Mouse (Mus musculus) v-Abl transformed pro-B cells (cell line): ENCODE measurements around the gene Tubal3.

Experiments used
- in situ Hi-C, 2 experiments: fragments of 400-800 bp; cut with MboI; formaldehyde crosslinking; loops; one replicate each; pipeline ENCODE4 v1.15.1; 2025; ENCODE audit not compliant: unreplicated experiment in 2 of 2

The Tubal3 gene

DNA sequence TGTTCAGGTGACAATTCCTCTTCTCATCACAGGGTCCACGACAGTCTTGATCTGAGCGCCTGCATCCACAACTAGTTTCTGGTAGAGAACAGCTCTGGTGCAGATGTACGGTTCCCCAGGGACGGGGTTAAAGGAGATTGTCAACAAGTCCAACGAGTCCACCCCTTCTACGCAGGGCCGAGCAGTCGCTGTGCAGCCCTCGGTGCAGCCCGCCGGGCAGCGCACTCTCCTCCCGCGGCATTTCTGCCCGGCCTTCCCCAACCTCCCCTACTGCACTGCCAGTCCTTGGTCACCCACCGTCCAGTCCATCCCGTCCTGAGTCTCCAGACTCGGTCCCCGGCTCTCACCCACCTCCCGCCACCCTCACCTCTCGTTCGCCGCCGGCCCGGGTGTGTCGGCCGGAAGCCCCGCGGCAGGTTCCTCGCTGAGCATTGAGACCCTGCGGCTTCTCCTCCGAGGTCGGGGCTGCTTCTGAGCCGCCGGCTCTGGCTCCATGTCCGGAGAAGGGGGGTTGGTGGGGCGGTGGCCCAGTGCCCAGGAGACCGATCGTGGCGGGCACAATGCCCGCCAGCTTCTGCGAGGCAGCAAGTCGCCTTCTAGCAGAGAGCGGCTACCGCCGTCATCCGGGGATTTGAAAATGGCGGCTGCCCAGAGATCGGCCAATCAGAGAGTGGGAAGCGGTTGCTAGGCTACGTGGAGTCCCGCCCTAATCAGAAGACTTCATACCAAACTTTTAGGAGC, at the start of gene Tubal3, which contains the start of gene Net1:
Tubal3 (plus strand) TSS at position 704 of the 741 bp plus-strand sequence.
Net1 (minus strand) TSS at position 650 of the 741 bp plus-strand sequence.
- in situ Hi-C loops, result no loop called here

DNA sequence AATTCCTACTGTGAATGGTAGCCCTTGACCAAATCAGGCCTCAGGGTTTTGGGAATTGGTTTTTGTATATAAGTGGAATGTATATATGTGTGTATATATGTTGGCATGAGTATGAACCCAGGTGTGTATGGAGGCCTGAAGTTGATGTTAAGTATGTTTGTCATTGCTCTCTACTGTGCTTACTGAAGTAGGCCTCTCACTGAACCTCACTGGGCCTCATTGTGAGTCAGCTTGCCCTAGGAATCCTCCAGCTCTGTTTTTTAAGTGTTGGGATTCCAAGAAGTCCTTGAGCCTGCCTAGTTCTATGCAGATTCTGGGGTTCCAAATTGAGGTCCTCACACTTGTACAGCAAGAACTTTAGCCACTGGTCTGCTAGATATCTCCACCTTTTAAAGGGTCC, 48.2 kb upstream of the Tubal3 start:
- in situ Hi-C loops, result no loop called here

DNA sequence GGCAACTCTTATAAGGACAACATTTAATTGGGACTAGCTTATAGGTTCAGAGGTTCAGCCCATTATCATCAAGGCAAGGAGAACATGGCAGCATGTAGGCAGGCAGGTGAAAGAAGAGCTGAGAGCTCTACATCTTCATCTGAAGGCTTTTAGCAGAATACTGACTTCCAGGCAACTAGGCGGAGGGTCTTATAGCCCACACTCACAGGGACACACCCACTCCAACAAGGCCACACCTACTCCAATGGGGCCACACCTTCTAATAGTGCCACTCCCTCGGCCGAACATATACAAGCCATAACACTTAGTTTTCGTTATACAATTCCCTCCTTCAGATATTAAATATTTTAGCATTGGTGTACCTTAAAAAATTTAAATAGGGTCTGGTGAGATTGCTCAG, 45.2 kb upstream of the Tubal3 start:
- in situ Hi-C loops, result no loop called here

DNA sequence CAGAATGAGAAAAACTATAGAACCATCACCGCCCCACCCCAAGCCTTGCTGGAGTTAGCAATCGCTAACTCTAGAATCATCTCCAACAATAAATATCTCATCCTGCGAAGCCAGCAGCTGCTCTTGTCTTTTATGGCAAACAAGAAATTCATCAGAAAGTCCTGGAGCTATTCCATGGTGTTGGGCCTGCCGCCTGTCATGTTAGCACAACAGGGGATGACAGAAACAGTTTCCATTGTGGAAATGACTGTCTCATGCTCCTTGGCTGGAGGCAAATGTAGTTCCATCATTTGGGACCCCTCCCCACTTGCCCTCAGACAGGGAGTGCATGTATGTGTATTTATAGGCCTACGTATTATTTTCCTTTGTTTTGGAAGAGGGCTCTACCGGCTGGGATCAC, 41.6 kb upstream of the Tubal3 start:
- in situ Hi-C loops, result no loop called here

DNA sequence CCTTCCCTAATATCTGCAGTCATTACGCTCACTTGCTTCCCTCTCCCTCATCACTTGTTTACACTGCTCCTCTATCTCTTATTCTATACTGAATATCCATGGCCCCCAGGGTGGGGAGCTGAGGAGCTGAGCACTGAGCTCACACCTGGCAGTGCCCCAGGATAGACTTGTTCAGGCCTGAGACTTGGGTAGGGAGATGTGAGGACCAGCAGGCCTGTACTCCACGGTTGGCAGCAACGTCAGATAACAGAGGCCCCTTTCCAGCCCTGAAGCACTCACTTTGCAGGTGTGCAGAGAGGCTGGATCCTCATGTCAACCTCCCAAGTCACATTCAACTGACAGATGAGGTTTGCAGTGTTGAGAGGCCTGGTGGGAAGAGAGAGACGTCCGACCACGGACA, 40.9 kb upstream of the Tubal3 start:
- in situ Hi-C loops, result no loop called here

DNA sequence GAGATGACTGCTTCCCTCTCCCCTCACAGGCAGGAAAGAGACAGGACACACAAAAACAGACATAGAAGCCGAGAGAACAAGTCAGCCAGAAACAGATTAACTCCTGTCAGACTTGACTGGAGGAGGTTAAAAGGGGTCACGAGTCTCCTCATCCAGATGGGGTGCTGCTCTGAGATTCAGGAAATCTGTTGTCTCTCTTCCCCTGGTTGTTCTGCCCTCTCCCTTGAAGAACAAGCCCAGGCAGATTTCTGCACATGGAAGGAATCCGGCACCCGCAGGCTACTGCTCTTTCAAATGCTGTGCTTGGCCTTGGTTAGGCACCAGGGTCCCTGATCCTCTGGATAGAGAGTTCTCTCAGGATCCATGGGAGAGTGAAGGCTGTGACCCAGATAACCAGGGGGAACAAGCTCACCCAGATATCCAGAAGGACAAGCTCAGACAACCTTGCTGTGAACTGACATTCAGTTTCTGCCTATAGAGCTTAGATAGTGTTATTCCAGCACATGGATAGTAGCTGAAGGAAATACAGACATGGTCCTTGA, 40.3 kb upstream of the Tubal3 start:
- in situ Hi-C loops, result no loop called here

DNA sequence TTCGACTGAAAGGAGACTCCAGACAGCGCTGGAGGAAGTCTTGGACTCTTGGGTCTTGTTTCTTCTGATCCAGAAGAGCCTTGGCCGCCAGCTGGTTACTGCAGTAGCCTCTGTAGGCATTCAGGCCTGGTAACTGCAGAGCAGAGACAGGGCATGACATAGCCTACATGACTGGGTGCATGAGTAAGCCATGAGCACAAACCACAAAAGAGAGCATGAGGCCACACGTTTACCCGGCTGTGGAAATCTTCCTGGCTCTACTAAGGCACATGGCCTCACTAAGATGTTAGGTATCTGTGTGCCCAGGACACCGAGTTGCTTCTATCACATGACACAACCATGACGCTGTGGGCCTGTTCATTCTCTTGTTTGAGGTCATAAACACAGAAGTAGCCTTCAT, 31.4 kb upstream of the Tubal3 start:
- in situ Hi-C loops, result no loop called here

DNA sequence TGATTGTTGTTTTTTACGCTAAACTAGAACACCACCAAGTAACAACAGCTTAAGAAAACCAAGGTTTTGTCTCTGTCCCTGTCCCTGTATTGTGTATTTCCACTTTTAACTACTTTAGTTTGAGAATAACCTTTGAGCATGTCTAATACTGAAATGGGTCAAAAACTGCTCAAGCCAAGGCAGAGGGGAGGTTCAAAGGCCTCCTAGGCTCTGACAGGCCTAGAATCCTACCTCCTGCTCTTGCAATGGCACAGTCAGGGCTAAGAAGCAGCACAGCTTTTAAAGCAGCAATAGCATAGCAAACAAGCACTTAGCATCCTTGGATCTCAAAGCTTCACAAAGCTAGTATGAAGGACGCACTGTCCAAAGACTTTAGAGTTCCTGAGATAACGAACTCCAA, 29.0 kb upstream of the Tubal3 start:
- in situ Hi-C loops, result no loop called here

DNA sequence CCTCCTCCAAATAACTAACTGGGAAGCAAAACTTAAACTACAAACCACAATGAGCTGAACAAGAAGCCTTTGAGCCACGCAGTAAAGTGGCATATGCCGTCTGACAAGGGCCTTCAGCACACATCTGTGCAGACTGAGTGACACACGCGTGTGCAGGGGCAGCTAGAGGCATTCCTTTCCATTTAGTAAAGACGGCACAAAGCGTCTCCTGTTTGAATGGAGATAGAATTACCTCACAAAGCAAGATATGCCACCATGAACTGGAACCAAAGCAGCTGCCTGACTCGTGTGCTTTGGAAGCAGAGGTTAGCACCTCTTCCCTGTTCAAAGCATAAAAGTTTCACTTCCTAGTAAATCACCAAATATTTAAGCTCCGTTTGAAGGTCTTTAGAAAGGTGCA, 28.0 kb upstream of the Tubal3 start:
- in situ Hi-C loops, result no loop called here

DNA sequence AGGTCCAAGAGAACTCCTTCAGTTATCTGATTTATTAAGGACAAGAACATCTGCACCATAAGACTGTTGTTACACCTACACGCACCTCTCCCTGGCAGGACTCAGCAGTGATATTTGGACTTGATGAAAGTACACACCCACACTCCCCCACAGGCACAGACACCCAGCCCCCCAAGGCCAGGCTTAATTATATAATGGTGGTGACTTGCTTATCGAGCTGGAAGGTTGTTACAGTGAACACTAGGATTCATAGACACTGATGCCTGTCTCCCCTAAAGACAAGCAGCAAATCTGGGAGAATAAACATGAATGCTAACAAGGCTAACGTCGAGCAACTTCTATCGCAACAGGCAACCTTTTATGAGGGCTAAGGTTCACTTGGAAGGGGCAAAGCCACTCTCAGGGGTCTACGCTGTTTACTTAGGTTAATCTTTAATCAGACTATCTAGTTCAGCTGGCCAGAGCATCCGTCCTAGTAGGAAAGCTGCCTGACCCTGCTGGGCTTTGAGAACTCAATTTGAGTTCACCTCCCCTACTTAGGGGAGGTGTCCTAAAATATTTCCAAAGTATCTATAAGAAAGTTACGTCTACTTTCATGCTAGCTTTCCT, 26.5 kb upstream of the Tubal3 start:
- in situ Hi-C loops, result no loop called here

DNA sequence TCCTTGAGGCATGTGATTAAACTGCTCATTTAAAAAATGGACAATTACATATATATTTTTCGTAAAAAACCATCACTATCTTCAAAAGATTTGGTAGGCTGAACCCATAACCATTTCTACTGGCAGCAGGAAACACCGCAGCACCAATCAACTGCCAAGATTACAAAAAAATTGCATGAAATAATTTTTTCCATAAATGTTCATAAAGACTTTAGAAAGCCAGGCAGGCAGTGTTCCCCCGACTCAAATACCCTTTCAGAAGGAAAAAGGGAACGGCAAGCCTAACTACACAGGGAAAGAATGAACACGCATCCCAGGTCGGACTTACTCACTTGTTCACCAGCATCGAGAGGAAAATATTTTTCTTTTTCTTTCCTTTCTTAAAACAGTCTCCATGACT, 25.5 kb upstream of the Tubal3 start:
- in situ Hi-C loops, result no loop called here

DNA sequence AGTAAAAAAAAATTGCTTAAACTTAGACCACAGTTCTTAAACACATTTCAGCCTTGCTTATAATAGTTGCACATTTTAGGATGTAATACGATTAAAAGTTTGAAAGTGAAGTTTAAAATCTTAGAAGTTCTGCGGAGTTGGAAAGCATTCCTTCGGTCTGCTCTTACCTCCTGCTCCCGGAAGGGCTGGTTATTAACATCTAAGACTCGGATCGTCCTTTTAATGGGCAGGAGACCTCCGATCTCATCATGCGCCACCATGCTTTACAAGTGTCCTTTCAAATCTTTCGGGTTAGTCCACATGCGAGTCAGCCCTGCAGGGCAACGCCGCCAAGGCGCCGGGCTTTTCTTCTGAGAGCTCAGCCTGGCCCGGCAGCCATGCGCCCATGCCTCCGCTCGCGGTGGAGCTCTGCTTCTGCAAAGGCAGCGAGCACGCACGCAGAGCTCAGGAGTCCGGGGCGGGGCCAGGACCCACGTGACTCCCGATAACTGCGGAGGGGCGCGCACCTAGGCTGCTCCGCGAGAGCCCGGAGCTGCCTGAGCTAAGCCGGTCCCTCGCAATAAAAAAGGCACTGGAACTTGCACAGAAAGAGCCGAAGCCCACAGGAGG, 24.8 kb upstream of the Tubal3 start:
- in situ Hi-C loops, result no loop called here

DNA sequence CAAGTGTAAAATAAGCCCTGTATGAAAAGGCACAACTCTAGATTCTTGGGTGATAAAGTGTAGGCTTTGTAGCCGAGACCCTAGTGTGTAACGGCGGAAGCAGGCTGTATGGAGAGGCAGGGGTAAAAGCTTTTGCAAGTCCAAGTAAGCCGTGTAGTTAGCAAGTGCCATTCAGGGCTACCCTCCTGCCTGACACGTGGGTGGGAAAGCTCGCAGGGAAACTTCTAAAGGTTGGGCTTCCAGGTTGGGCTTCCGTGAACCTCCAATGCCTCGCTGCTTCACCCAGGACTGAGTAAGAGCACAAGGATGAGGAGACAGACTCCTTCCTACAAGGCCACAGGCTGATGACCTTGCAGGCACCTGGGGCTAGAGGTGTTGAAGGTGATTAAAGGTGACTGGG, 23.5 kb upstream of the Tubal3 start:
- in situ Hi-C loops, result no loop called here

DNA sequence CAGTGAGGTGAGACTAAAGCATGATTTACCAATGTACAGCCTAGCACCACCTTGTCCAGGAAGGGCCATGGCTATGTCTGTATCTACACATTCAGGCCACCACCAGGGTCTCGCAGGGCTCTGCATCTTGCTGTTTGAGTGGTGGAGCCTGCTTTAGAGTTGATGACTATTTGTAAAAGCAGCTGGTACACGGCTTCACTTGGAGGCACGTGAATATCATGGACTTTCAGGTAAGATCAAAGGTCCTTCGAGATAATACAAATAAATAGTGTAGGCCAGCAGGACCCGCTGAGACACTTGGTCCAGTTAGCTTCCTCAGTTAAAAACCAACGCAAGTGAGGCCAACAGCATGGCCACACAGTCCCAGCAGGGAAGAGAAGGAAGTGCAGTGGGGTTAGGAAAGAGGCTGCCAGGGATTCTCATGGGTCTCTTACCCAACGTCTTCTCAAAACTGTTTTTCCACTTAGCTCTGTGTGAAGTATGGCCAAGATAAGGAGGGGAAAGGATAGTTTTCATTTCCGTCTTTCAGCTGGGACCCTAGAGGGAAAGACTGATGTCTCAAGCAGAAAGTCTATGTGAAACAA, 22.6 kb upstream of the Tubal3 start:
- in situ Hi-C loops, result loop anchor here (5.0 kb wide), 4 partner anchors 107 to 488 kb away; no protein-coding TSS in a partner anchor

DNA sequence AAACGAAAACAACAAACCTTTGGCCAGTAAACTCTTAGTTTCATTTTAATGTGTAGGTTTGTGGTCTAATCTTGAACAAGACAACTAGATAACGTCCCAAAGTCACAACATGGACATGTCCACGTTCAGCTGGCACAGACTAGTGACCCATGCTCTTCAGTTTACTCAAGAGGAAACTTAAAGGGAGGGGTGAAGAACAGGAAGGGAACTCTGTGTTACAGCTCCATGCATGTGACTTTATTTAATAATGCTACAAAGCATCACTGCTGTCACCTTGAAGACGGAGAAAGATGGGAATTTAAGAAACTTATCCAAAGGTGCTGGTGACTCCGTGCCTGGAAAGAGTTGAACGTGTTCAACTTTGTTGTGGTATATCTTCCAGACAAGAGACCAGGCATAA, 22.0 kb upstream of the Tubal3 start:
- in situ Hi-C loops, result loop anchor here (5.0 kb wide), 4 partner anchors 106 to 489 kb away; no protein-coding TSS in a partner anchor

DNA sequence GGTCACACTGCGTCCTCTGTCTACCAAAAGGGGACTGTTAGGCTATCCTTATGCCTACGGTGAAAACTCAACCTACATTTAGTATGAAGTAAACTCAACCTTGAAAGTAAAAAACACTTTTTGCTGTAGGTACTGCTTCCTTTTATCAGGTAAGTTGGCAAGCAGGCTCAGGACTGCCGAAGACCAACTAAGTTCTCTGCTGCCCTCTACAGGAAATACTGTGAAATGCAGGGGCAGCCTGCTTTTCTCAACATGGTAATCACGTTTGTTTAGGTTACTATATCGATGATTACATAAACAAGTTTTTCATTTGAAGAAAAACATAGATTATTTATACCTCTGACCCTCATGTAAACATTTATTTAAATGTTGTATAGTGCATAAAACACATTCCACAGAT, 21.2 kb upstream of the Tubal3 start:
- in situ Hi-C loops, result loop anchor here (5.0 kb wide), 4 partner anchors 105 to 490 kb away; no protein-coding TSS in a partner anchor

DNA sequence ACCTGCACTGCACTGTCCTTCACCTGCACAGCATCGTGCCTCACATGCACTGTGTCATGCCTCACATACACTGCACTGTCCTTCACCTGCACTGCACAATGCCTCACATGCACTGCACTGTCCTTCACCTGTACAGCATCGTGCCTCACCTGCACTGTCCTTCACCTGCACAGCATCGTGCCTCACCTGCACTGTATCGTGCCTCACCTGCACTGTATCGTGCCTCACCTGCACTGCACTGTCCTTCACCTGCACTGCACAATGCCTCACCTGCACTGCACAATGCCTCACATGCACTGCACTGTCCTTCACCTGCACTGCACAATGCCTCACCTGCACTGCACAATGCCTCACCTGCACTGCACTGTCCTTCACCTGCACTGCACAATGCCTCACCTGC, 19.9 kb upstream of the Tubal3 start:
- in situ Hi-C loops, result loop anchor here (5.0 kb wide), 4 partner anchors 104 to 491 kb away; no protein-coding TSS in a partner anchor

DNA sequence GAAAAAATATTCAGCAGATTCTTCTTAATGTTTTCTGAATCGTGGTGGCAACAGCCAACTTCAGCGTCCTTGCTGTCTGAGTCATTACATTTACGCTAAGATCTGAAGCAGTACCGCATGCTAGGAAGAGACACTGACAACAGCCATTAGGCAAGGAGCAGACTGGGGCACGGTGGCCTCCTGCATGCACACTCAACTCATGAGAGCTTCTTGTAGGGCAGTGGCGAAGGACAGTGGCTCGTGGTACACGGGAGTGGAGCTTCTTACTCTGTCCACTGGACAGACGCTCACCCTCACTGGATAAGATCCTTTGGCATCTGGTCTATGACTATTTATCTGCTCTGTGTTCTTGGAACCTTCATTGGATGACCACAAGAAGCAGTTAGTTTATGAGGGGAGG, 18.8 kb upstream of the Tubal3 start:
- in situ Hi-C loops, result loop anchor here (5.0 kb wide), 4 partner anchors 103 to 492 kb away; no protein-coding TSS in a partner anchor

DNA sequence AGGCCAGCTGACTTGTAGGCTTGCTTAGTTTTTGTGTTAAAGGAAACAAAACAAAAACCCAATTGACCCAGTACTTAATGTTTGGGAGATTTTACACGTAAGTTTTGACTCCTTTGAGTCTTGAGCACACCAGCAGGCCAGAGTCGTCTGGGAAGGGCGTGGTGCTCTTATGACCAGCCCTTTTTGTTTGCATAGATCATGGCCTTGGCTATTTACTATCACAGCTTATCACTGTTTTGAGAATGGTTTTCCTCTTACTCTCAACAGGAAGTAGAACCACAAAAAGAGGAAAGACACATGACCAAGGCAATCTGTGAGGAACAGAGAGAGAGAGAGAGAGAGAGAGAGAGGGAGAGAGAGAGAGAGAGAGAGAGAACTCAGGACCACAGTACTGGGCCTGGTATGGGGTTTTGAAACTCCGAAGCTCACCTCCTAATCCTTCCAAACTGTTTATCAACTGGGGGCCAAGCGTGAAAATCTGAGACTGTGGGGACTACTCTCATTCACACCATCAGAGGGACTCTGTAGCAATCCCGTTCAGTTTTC, 10.8 kb upstream of the Tubal3 start:
- in situ Hi-C loops, result no loop called here

DNA sequence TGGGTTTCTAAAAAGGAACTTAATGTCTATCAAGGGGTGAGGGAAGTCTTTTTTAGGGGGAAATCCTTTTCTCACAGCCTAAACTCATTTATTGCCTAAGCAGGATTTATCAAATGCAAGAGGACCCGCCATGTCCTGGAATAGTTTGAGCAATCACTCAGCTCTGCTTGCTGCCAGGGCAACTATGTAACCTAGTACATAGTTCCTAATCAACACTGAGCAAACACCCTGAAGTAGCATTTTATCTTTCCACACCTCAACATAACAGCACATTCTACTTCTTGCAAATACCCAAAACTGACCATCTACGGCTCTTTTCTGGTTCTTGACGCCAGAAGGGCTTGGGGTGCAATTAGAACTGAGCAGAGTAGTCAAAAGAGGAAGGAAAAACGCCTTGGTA, 9.8 kb upstream of the Tubal3 start:
- in situ Hi-C loops, result no loop called here

DNA sequence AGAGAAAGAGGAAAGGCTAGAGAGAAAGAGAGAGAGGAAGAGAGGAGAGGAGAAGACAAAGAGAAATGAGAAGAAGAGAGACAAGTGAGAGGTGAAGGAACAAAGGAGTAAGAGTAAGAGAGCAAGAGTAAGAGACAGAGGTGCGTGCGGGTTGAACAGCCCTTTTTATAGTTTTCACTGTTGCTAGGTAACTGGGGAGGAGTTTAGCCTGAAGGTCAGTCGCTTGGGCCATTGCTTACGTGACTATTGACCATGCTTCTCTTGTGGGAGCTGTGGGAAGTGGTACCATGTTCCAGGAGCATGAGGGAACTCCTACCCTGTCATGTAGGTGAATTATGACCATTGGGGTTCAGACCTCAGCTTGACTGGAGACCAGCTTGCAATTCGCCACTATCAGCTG, 7.7 kb upstream of the Tubal3 start:
- in situ Hi-C loops, result no loop called here
